Mouse (Mus musculus) T-cell, adult 2 months (primary cell): ENCODE data around the gene Slitrk5.
"Not testable (repeated sequence)": the region's sequence is repeated elsewhere in the genome, so short reads cannot be mapped to it uniquely, and the experiment has no call there.

Experiments used
- DNase-seq: peaks from one replicate; pipeline ENCODE4 v3.0.0; 2022; ENCODE audit warnings: low spot score

Slitrk5 gene

DNA sequence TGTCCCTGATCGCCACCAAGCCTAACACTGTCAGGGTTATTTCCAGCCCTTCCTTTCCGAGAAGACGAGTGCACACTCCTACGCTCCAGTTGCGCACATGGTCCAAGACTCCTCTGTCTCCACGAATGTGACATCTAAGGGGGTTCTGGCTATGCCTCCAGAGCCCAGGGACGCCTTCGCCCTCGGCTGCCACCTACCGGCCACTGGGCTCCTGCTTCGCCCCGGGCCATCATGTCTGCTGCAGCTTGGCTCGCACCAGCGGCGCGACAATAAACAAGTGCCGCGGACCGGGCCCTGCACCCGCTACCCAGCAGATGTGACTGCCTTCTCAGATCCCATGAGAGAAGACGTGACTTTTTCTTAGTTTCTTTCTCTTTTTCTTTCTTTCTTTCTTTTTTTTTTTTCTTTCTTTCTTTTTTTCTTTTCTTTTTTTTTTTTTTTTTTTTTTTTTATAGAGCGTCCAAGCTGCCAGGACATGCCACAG, at the start of gene Slitrk5:
TSS of gene Slitrk5 (plus strand) at position 434 of the 484 bp plus-strand sequence.
- no peak for DNase-seq

DNA sequence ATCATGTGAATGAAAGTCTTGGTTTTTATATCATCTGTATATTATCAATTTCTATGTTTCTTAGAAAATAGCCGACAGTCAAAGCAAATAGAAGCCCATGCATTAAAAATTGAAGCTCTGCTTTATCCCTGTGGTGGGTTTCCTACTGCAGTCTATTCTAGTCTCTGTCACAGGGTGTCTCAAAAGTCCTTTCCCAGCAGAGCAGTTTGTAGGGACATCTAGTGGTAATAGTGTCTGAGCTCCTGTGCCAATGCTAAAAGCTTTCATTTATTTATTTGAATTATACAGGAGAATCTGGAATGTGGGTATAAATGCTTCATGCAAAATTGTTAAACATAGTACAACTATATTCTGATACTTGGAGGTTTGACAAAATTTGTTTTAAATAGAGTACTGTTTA, 2.0 kb upstream of the Slitrk5 start:
- no peak for DNase-seq

DNA sequence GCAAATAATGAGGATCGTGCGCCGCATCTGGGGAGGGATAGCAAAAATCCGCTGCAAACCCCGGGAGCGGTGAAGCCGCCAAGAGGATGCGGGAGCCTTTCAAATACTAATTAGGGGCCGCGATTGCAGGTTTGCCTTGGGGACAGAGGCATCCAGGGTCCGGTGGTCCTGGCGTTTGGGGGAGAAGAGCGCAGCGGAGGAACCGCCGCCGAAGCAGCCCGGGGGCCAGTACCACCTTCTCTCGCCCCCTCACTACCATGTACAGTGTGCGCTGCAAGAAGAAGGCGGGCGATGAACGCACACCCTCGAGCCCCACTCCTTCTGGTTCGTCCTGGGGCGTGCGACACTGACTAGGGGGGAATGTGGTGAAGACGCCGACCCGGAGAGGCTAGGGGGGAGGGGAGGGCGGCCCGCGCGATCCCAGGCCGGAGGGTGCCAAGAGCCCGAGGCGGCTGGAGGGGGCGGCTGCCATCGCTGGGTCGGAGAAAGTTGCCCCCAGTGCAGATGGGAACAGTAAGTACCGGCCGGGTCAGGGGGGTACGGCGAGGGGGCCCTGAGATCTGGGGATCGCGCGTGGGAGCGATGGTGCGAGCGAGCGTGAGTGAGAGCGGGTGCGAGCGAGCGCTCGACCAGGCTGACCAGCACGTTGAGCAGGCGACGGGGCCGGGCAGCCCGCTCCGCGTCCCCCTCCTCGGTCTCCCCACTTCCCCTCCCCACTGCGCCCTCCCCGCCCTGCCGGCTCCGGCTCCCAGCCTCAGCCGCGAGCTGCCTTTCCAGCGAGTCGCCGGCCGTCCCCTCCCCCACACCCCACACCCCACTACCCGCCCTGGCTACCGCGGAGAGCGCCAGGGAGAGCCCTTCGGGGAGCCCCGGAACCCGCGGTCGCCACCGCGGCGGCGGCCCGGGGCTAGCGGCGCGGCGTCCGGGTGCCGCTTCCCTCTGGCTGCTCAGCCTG, 591 bp downstream of the Slitrk5 start:
- no peak for DNase-seq

DNA sequence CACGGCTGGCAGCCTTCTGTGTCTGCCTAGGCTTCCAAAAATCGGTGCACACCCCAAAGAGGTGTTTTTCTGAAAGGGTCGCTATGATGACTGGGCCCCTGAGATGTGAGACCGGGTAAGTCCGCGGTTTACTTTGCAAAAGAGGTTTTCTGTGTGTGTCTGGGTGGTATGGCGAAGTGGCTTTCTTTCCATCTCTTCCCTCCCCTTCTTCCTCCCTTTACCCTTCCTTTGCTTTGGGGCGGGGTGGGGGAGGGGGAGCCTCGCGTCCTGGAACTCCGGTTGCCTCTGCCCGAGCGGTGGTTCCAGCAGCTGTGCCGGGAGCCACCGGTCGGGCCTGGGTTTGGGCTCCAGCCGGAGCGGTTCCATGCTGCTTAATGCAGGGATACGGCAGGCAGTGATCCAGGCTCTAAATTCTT, 1.3 kb downstream of the Slitrk5 start:
- DNase-seq: no peak

DNA sequence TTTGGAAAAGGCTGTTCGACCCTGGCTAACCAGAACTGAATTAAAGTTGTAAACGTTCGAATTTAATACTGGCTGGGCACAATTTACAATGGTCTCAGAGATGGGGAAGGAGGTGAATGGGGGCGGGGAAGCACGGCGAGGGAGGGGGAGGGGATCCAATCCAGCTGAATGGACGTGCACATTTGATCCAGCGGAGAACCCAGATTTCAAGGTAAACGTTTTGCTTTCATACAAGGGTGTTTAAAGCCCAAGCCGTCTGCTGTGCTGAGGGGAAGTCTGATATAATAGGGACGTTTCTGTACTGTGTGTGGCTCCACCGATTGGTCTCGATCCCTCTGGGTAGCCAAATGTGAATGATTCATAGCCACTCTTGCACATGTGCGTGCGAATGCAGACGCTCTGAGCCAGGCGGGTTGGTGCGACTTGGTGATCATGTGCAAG, 2.0 kb downstream of the Slitrk5 start:
- no peak for DNase-seq

DNA sequence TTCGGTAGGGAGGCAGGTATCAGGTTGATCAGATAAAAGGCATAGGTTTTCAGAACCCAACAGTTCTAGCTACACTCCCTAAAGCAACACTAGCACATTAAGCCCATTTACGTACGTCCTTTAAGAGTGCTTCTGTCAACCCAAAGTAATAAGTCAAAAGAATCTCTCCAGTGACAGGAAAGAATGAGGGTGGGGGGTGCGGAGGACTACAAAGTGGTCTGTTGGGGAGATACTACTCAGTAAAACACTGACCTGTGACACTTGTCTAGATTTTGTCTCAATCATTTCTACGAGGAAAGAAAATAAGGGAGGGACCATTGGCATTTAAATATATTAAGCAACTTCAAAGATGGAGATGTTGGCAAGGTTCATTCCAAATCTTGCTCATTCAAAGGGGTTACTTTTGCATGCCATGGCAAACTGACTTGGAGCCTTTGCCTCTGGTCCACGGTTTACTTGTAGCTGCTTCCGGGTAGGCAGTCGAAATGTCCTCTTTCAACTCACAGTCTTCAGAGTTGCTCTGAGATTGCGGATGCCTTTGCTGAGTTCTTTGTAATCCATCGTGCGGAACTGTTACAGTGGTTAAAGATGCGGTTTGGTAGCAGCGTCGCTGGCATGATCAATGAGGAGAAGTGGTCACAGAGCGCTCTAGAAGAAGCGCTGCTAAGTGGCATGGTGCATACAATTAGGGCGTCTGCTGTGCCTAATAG, 2.6 kb downstream of the Slitrk5 start:
- DNase-seq: no peak

DNA sequence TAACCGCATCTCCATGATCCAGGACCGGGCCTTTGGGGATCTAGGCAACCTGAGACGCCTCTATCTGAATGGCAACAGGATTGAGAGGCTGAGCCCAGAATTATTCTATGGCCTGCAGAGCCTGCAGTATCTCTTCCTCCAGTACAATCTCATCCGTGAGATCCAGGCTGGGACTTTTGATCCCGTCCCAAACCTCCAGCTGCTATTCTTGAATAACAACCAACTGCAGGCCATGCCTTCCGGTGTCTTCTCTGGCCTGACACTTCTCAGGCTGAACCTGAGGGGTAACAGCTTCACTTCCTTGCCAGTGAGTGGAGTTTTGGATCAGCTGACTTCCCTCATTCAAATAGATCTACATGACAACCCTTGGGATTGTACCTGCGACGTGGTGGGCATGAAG, 5.4 kb downstream of the Slitrk5 start:
- DNase-seq: no peak

DNA sequence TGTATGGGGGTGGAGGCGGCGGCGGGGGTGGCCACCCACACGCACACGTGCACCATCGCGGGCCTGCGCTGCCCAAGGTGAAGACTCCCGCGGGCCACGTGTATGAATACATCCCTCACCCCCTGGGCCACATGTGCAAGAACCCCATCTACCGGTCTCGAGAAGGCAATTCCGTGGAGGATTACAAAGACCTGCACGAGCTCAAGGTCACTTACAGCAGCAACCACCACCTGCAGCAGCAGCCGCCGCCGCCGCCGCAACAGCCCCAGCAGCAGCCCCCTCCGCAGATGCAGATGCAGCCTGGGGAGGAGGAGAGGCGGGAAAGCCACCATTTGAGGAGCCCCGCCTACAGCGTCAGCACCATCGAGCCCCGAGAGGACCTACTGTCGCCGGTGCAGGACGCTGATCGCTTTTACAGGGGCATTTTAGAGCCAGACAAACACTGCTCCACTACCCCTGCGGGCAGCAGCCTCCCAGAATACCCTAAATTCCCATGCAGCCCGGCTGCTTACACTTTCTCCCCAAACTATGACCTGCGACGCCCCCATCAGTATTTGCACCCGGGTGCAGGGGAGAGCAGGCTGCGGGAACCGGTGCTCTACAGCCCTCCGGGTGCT, 6.3 kb downstream of the Slitrk5 start:
- no peak for DNase-seq

DNA sequence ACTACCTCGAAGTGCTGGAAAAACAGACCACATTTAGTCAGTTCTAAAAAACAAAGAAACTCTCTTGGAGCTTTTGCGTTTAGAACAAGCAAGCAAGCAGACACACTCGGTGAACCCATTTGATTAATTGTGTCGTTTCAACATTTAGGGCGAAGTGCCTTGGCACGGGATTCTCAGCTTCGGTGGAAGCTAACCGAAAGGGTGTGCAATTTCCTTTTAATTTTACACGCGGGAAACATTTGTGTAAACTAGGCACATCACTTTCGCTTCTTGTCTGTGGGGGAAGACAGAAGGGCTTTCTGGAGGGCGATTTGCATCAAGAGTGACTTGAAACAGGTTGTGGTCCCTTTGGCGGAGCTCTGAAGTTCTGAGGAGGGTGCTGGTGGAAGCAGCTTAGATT, 6.9 kb downstream of the Slitrk5 start:
- no peak for DNase-seq

DNA sequence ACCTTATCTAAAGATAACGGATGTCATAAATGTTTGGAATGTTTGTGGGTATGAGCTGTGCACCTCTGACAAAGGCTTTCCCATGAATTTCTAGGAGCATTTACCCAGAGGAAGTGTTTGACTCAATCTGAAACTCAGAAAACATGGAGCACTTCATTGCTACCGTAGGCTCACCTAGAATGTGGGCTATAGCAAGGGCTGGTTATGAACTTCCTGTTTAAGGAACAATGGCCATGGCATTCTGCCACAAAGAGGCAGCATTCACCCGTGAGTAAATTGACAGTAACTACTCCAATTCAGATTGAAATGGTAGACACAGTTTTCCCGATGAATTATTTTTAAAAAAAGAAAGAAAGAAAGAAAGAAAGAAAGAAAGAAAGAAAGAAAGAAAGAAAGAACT, 8.6 kb downstream of the Slitrk5 start:
- DNase-seq: no peak

DNA sequence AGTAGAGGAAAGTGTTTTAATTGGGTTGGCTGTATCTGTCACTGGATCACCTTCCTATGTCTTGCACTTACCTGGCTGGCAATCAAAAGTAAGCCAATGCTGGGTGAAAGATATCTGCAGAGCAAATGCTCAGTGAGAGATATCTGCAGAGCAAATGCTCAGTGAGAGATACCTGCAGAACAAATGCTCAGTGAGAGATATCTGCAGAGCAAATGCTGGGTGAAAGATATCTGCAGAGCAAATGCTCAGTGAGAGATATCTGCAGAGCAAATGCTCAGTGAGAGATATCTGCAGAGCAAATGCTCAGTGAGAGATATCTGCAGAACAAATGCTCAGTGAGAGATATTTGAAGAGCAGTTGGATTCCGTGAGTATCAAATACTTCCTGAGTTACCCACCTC, 15.2 kb downstream of the Slitrk5 start:
- not testable (repeated sequence) for DNase-seq

DNA sequence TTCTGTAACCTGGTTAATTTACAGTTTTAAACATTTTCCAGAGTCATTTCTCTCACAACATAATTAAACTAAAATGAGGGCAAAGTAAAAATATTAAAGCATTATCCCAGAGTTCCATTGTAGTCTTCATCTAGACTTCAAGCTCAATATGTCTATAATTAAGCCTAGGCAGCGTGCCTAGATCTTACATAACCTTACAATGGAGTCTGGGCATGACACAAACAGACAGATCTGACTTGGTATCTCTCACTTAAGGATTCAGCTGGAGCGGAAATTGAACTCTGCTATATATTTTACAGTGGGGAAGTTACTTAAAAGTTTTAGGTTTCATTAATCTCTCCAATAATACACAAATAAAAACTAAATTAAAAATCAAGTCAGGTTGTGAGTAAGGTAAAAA, 54.9 kb downstream of the Slitrk5 start:
- no peak for DNase-seq
